Mouse (Mus musculus) liver, embryonic 11.5 days (tissue): ENCODE data around the gene Krt16. TPM values are rescaled to one million over a fixed set of nuclear protein-coding genes. Genes with fewer than 3 reads are reported as not detected.
"Not testable (repeated sequence)": the region's sequence is repeated elsewhere in the genome, so short reads cannot be mapped to it uniquely, and the experiment has no call there.

Experiments used
- ATAC-seq: fragments of 200-750 bp; cut with Nextera tagmentation; replicated peaks from 2 replicates; pipeline ENCODE4 v1.8.0; 2017; ENCODE audit warnings: moderate number of reproducible peaks, mild to moderate bottlenecking, moderate TSS enrichment, moderate library complexity; ENCODE audit not compliant: low FRiP score
- DNase-seq: peaks from one replicate; pipeline ENCODE4 v3.0.0-alpha.2; 2017; ENCODE audit warnings: low spot score
- H3K27ac ChIP-seq: fragments of 300-500 bp; sonication (generic); 2 replicates; pipeline ENCODE4 v1.5.1; 2014; ENCODE audit warnings: mild to moderate bottlenecking, low read depth, low read length, control low read depth
- H3K27me3 ChIP-seq: fragments of 300-500 bp; sonication (generic); replicated peaks from 2 replicates; pipeline ENCODE4 v1.6.1; 2014; ENCODE audit warnings: low read length, mixed read lengths; ENCODE audit not compliant: control insufficient read depth, insufficient read depth
- H3K36me3 ChIP-seq: fragments of 300-500 bp; sonication (generic); 2 replicates; pipeline ENCODE4 v1.6.1; 2014; ENCODE audit warnings: mild to moderate bottlenecking, low read length, moderate library complexity, mixed read lengths; ENCODE audit not compliant: control insufficient read depth, insufficient read depth
- H3K4me1 ChIP-seq: fragments of 300-500 bp; sonication (generic); replicated peaks from 2 replicates; pipeline ENCODE4 v1.6.1; 2014; ENCODE audit warnings: low read length, mixed read lengths; ENCODE audit not compliant: control insufficient read depth, insufficient read depth
- H3K4me2 ChIP-seq: fragments of 300-500 bp; sonication (generic); 2 replicates; pipeline ENCODE4 v1.6.1; 2014; ENCODE audit warnings: mild to moderate bottlenecking, control low read depth, moderate library complexity
- H3K4me3 ChIP-seq: fragments of 300-500 bp; sonication (generic); 2 replicates; pipeline ENCODE4 v1.5.1; 2014; ENCODE audit warnings: low read depth, low read length, control low read depth
- H3K9ac ChIP-seq: fragments of 300-500 bp; sonication (generic); 2 replicates; pipeline ENCODE4 v1.6.1; 2014; ENCODE audit warnings: low read depth, low read length, control low read depth
- H3K9me3 ChIP-seq: fragments of 300-500 bp; sonication (generic); 2 replicates; pipeline ENCODE4 v1.6.1; 2016; ENCODE audit warnings: low read length, inconsistent platforms, mixed read lengths; ENCODE audit not compliant: control insufficient read depth
- WGBS: fragments of 180-500 bp; shearing (Covaris S2); extraction: QIAGEN DNeasy Blood & Tissue Kit; methylation state at CpG from one replicate; pipeline ENCODE4 v1.1.7; 2014; 5-methylcytosine and 5-hydroxymethylcytosine counted together
- polyA plus RNA-seq: library from polyadenylated mRNA; unstranded; fragments of >200 nt; fragmentation: Nextera tagmentation; extraction: Ambion mirVana; gene quantifications from 2 replicates; pipeline ENCODE4 v1.2.1, GENCODE M21; 2014

Krt16 gene
- polyA plus RNA-seq, 1 experiment from 2014 or later = not detected

DNA sequence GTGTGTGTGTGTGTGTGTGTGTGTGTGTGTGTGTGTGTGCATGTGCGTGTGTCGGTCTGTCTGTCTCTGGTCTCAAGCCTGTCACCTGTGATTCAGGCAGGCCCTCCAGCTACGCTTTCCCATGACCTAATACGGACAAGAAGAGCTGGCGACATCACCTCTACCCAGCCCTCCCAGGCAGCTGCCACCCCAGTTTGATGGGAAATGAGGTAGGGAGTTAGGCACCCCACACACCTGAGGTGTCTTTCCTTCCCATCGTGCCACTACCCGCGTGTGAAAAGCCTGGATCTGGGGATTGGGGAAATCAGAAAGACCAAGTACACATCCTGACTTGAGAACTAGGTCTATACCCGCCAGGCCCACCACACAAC, 12.5 kb upstream of the Krt16 start:
- H3K4me3 ChIP-seq = no peak overlapping the region

DNA sequence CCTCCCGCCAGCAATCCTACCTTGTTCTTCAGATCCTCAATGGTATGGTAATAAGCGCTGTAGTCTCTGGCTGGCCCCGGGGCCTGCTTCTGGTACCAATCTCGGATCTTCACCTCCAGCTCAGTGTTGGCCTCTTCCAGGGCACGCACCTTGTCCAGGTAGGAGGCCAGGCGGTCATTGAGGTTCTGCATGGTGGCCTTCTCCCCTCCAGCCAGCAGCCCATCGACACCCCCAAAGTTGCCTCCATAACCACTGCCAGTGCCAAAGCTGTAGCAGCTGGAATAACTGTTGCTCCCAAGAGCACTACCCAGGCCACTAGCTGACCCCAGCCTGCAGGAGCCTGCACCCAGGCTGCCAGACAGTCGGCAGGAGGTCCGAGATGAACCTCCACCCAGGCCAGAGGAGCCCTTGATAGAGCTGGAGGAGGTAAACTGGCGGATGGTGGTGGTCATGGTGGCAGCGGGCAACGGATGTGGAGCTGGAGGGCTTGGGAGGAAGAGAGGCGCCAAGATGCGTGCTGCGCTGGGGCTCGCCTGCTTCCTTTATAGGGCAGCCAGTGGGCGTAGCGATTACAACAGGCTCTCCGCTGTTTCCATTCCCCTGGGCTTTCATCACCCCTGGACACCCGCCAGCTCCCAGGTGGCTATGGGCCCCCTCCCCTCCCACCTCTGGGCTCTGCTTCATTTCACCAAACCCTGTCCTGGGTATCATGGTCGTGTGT, 12.0 kb upstream of the Krt16 start, which contains the start of gene Krt17:
TSS of gene Krt17 (minus strand) at position 516 of the 721 bp plus-strand sequence.
- no peak within 1 kb of the TSS for H3K27ac ChIP-seq
- H3K4me3 ChIP-seq = no peak within 1 kb of the TSS
- no peak within 1 kb of the TSS for H3K4me2 ChIP-seq
- WGBS = 74% methylated on average over 21 of the region's 21 CpGs
- no peak for DNase-seq
- no peaks in the 10 kb centered on the region for H3K9me3 ChIP-seq
- H3K36me3 ChIP-seq = no peaks in the 10 kb centered on the region
- no peak within 1 kb of the TSS for H3K9ac ChIP-seq
- H3K27me3 ChIP-seq = no peaks in the 10 kb centered on the region
- ATAC-seq = no peak
- no peaks in the 10 kb centered on the region for H3K4me1 ChIP-seq

More for the DNA sequence above, 12.5 kb upstream of the Krt16 start:
- ATAC-seq (no peak), DNase-seq (no peak)
- Histone ChIP-seq H3K4me1 (no peaks in the 10 kb centered on the region), H3K27me3 (no peaks in the 10 kb centered on the region), H3K27ac (no peak overlapping the region), H3K4me2 (no peak overlapping the region), H3K36me3 (no peaks in the 10 kb centered on the region), H3K9me3 (no peaks in the 10 kb centered on the region), H3K9ac (no peak overlapping the region)
- 73% methylated on average over 9 of the region's 9 CpGs for WGBS

DNA sequence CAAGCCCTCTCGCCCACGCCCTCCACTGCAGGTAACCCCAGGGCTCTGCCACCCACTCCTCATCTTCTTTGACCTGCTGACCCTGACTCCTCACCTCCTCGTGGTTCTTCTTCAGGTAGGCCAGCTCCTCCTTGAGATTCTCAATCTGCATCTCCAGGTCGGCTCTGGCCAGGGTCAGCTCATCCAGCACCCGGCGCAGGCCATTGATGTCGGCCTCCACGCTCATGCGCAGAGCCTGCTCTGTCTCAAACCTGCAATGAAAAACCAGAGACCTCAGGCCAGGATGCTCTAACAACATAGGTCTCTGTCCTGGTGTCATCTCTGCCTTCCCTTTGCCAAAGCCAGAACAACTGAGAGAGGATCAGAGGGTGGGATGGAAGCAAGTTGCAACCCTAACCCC, 10.4 kb upstream of the Krt16 start:
- Histone ChIP-seq H3K4me1 (no peaks in the 10 kb centered on the region), H3K9me3 (no peaks in the 10 kb centered on the region), H3K4me2 (no peak overlapping the region), H3K27me3 (no peaks in the 10 kb centered on the region), H3K36me3 (no peaks in the 10 kb centered on the region), H3K27ac (no peak overlapping the region), H3K4me3 (no peak overlapping the region), H3K9ac (no peak overlapping the region)
- WGBS = 83% methylated on average over 9 of the region's 9 CpGs
- ATAC-seq (no peak), DNase-seq (no peak)

DNA sequence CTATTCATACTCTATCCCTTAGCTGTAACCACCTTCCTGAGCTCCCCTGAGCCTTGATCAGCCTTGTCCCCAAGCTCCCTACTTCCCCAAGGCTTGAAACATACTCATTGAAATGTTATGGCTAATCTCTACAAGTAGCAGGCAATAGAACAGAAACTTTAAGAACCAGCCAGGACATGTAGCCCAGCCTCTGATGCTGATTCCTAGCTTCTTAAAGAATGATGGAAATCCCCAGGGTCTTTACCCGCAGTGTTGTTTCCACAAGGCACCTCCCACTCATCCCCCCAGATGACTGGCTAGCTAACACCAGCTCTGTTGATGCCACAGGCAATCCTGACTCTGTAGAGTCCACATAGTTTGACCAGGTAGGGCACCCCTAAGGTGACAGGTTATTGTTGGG, 9.3 kb upstream of the Krt16 start:
- Histone ChIP-seq H3K36me3 (no peaks in the 10 kb centered on the region), H3K4me3 (no peak overlapping the region), H3K9me3 (no peaks in the 10 kb centered on the region), H3K27me3 (no peaks in the 10 kb centered on the region), H3K9ac (no peak overlapping the region), H3K4me2 (no peak overlapping the region), H3K4me1 (no peaks in the 10 kb centered on the region), H3K27ac (no peak overlapping the region)
- no peak for ATAC-seq
- DNase-seq = no peak
- WGBS = 88% methylated on average over 1 of the region's 1 CpGs

DNA sequence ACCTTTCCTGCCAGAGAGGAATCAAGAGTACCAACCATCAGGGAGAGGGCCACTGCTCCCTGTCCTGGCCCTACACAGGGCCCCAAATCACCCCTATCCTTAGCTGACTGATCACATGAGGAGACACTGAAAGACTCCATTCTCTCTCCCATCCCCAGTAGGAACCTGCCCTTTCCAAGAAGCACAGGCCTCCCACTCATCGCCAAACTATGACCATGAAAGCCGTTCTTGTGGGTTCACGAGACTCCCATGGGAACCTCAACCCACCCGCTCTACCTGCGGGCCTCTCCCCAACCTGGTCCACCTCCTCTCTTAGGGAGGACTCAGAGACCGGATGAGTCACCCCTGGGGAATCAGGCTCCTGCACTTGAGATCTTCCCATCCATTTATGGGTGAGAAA, 6.8 kb upstream of the Krt16 start:
- H3K27ac ChIP-seq = no peak overlapping the region
- H3K4me3 ChIP-seq = no peak overlapping the region
- no peak overlapping the region for H3K4me2 ChIP-seq
- H3K9me3 ChIP-seq = no peaks in the 10 kb centered on the region
- no peaks in the 10 kb centered on the region for H3K4me1 ChIP-seq
- H3K27me3 ChIP-seq = no peaks in the 10 kb centered on the region
- no peaks in the 10 kb centered on the region for H3K36me3 ChIP-seq
- DNase-seq = no peak
- no peak overlapping the region for H3K9ac ChIP-seq
- ATAC-seq = no peak
- 76% methylated on average over 6 of the region's 6 CpGs for WGBS

DNA sequence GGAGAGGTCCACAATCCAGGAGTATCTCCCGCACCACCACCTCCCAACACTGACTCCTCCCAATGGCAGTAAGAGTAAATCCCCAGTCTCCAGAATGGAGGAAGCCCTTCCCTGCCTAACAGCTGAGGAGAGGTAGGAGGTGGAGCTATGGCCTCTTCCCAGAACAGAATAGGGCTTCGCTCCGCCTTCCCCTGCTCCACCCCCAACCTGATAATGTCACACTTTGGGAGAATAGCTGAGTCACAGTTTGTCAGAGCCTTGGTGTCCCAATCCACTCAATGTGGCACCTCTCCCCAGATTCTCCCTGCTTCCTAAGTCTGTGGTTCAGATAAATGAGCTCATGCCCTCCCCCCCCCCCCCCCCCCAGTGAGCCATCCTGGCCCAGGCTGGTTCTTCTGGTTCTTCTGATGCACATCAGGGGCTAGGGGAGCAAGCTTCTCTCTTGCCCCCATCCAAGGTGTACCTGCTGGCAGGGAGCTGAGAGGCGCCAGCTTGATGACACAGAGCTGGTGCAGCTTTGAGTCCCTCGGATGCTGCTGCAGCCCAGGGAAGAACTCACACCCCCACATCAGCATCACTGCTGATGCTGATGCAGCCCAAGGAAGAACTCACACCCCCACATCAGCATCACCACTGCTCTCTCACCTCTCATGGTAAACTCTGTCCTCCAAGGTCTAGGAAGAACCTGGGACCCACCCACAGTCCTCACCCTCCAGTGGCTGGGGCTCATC, 5.8 kb upstream of the Krt16 start:
- DNase-seq = no peak
- 50% methylated on average over 5 of the region's 5 CpGs for WGBS
- no peak overlapping the region for H3K27ac ChIP-seq
- no peak overlapping the region for H3K4me2 ChIP-seq
- no peaks in the 10 kb centered on the region for H3K36me3 ChIP-seq
- peak; percentile 67; the same call in 1 of the 2 replicates for ATAC-seq
- no peak overlapping the region for H3K9ac ChIP-seq
- H3K9me3 ChIP-seq = no peaks in the 10 kb centered on the region
- no peaks in the 10 kb centered on the region for H3K4me1 ChIP-seq
- H3K4me3 ChIP-seq = no peak overlapping the region
- no peaks in the 10 kb centered on the region for H3K27me3 ChIP-seq

DNA sequence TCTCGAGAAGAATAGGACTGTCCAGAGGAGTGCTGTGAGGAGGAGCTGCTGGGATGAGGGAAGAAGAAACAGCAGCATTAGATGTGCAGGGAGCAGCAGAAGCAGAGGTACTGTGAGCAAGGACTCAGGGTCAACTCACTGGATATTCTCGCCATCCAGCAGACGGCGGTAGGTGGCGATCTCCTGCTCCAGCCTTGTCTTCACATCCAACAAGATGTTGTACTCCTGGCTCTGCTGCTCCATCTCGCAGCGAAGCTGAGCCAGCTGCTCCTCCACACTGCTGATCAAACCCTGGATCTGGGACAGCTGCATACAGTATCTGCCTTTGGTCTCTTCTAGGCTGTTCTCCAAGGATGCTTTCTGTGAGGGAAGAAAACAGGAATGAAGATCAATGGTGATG, 2.2 kb downstream of the Krt16 start:
- not testable (repeated sequence) for H3K4me2 ChIP-seq, H3K9ac ChIP-seq, H3K9me3 ChIP-seq, H3K36me3 ChIP-seq, ATAC-seq, DNase-seq, H3K4me1 ChIP-seq, H3K27me3 ChIP-seq, H3K27ac ChIP-seq, H3K4me3 ChIP-seq
- WGBS = 57% methylated on average over 7 of the region's 7 CpGs

DNA sequence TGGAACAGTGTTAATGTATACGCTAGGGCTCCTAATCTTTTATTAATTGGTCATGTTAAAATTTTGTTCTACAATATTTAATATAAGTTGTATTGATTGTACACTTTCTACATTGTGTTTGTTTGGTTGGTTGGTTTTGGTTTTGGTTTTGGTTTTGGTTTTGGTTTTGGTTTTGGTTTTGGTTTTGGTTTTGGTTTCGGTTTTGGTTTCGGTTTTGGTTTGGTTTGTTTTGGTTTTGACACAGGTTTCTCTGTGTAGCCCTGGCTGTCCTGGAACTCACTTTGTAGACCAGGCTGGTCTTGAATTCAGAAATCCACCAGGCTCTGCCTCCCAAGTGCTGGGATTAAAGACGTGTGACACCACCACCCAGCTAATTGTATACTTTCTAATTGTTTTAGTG, 8.4 kb downstream of the Krt16 start:
- not testable (repeated sequence) for H3K27me3 ChIP-seq, H3K4me1 ChIP-seq, H3K27ac ChIP-seq, DNase-seq, H3K9me3 ChIP-seq, H3K4me3 ChIP-seq, H3K36me3 ChIP-seq, H3K4me2 ChIP-seq, H3K9ac ChIP-seq, ATAC-seq
- 88% methylated on average over 4 of the region's 4 CpGs for WGBS

DNA sequence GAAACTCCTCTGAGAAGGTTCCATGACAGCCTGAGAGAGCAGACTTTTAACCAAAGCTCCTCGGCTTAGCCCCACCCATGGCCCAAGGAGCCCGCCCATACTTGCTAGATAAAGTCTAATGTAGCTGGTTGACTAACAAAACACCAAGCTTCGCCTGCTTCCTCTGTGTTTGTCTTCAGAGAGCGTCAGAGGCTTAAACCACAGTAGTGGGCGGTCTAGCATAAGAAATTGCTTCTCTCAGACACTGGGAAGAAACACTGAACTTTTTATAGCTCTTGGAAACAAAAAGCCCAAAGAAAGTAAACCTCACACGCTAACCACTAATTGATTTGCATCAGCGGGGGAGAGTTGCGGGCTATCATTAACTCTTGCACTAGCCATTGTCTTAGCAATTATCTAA, 27.0 kb downstream of the Krt16 start:
- no peak overlapping the region for H3K27ac ChIP-seq
- 62% methylated on average over 8 of the region's 8 CpGs for WGBS
- ATAC-seq = no peak
- DNase-seq = no peak
- H3K4me3 ChIP-seq = no peak overlapping the region
- H3K9me3 ChIP-seq = peaks cover 4% of the 10 kb centered on the region; the same call in 1 of the 2 replicates
- no peak overlapping the region for H3K9ac ChIP-seq
- no peaks in the 10 kb centered on the region for H3K27me3 ChIP-seq
- H3K4me1 ChIP-seq = no peaks in the 10 kb centered on the region
- H3K4me2 ChIP-seq = no peak overlapping the region
- H3K36me3 ChIP-seq = no peaks in the 10 kb centered on the region
